Mouse (Mus musculus) heart, postnatal 14 days (tissue): Measurements from ENCODE around the gene Dalrd3. TPM values are rescaled to one million over a fixed set of nuclear protein-coding genes. Genes with fewer than 3 reads are reported as not detected.

Experiments
- DNase-seq, 2 experiments: peaks; one replicate each; pipeline ENCODE4 v3.0.0; 2021 to 2022
- intact Hi-C: fragments of 180-260 bp; cut with DNase I; formaldehyde crosslinking; loops from one replicate; pipeline ENCODE4 v1.15.1; 2025
- total RNA-seq, 2 experiments: library from RNA; stranded (reverse); gene quantifications; 2 replicates each; pipeline ENCODE4 v1.2.3; 2021

The Dalrd3 gene
- total RNA-seq, 2 experiments from 2014 or later = 18.7 to 21.4 TPM

DNA sequence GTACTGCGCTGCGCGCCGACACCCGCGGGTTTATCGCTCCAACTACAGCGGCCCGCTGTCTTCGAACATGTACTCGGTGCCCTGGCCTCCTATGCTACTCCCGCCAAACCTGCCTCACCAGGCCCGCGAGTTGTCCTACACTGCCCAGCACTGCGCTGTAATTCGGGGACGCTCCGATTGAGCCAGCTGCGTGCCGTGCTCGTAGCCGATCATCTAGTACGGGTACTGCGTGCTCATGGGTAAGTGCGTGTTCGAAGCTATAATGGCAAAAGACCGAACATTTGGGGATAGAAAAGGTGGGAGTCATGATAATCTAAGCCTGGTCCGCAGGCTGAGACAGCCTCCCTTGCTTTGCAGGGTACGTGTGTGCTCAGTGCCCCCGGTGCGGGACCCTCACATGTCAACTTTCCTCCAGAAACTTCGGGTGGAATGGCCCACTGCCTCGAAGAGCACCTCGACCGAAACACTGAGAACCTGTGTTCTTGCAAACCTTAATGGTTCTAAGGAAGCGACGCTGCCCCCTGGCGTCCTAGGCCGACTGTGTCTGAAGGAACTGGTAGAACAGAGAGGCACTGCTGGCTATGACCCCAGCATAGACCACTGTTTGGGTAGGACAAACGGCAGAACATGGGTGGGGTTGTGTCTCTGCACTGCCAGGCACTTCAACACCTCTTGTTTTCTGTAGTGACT, 666 bp downstream of the Dalrd3 start:
- peak; percentile 76 to 84 for DNase-seq
- intact Hi-C loops = no loop called here

DNA sequence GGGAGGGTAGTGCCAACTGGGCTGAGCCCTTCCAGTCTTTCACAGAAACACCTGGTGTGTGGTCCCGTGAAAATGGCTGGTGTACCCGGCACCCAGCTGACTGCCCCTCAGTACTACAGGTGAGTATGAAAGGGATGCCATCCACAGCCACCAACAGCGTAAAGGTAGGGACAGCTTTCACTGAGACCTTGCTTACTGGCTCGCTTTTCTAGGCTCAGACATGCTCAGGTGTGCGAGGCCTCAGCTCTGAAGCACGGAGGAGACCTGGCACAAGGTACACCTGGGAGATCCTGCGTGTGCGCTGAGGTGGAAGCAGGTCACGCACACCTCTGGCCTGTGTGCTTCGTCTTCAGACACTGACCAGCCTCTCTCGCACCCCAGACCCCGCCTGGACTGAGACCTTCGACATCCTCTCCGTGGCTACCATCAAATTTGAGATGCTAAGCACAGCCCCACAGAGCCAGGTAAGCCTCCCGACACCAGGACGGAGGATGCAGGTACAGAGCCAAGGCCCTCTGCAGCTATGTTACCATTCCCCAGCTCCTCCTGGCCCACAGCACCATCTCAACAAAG, 1.8 kb downstream of the Dalrd3 start:
- no peak for DNase-seq
- intact Hi-C loops = no loop called here

GRCm38 (mm10) chr9:108572321-108572720, 2.6 kb downstream of the Dalrd3 start:
- DNase-seq = no peak
- intact Hi-C loops = loop anchor here (2.0 kb wide), 1 partner anchor 22 kb away; no protein-coding TSS in a partner anchor

DNA sequence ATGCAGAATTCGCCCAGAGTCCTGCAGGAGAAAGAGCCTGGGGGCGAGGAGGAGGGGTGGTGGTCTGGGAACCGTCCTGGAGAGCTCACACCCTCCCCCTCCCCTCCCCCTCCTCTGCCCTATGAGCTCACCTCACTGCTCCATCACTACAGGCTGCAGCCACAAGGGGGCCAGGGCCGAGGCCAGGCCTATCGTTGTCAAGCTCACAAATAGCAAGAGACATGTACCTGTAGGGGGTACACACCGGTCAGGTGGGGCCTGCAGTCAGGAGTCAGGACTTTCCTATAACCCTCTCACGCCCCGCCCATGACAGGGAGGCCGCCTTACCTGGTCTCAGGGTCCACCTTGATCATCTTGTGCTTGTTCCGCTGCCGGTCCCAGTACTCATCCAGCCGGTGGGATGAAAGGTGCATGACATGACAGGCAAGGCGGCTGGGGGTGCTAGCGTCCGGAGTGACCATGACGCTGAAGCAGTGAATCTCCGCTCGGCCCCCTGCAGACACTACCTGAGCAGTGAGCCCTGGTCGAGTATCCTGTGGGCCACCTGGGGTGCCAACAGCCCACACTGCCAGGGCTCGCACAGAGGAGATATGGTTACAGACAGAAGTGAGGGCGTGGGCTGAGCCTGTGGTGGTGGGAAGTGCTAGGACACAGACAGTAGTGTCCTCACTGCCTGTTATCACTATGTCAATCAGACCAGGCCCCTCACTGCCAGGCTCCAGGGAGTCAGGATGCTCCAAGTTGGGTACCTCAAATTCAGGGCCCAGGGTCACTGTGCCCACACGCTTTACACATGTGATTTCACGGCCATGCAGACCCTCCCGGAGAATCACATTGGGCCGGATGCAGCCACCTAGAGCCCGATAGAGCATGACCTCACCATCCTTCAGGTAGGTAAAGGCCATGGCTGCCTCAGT, 4.3 kb downstream of the Dalrd3 start:
- intact Hi-C loops = loop anchor here (2.0 kb wide), 1 partner anchor 21 kb away; no protein-coding TSS in a partner anchor
- DNase-seq = peak; percentile 49 to 76

GRCm38 (mm10) chr9:108574921-108575320, 5.2 kb downstream of the Dalrd3 start:
- DNase-seq = no peak
- intact Hi-C loops = no loop called here

DNA sequence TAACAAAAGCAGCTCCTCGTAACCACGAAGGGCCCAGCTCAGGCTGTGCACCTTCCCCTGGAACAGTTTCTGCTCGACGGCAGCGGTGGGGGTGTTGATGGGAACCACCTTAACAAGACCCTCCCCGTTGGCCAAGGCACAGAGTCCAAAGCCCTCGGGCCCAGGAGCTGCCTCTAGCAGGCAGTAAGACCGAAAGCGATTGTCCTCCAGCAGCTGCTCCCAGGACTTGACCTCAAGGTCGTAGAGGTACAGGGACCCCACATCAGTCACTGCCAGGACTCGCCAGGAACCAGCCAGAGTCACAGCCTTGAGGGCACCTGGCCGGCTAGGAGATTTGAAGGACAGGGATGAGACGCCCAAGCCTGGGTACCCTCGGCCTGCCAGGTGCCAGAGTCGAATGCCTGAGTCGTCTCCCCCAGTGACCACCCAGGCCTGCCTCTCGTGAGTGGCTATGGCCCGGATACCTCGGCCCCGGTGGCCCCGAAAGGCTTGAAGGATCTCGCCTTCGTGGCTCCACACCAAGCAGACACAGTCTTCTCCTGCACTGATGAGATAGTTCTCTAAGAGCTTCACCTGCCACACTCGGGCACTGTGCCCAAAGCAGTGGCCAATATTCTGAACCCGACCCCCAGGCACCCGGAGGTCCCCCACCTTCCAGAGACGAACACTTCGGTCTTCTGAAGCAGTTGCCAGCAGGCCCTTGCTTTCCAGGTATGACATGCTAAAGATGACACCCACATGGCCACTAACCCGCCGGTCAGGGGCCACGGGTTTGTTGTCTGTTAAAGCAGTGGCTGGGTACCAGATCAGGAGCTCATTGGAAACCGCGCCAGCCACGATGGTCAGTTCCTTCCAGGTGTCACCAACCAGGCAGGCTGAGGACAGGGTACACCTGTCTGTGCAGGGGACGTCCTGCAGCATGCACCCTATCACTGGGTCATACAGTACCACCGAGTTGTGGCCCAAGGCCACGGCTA, 5.9 kb downstream of the Dalrd3 start:
- intact Hi-C loops = no loop called here

GRCm38 (mm10) chr9:108577025-108577424, 7.3 kb downstream of the Dalrd3 start:
- no peak for DNase-seq
- intact Hi-C loops = no loop called here

More for the DNA sequence above, 5.9 kb downstream of the Dalrd3 start:
- no peak for DNase-seq

- DNase-seq = peak; percentile 54 to 71
- intact Hi-C loops = no loop called here
Observed at GRCm38 (mm10) chr9:108577934-108578544, 8.4 kb downstream of the Dalrd3 start.

DNA sequence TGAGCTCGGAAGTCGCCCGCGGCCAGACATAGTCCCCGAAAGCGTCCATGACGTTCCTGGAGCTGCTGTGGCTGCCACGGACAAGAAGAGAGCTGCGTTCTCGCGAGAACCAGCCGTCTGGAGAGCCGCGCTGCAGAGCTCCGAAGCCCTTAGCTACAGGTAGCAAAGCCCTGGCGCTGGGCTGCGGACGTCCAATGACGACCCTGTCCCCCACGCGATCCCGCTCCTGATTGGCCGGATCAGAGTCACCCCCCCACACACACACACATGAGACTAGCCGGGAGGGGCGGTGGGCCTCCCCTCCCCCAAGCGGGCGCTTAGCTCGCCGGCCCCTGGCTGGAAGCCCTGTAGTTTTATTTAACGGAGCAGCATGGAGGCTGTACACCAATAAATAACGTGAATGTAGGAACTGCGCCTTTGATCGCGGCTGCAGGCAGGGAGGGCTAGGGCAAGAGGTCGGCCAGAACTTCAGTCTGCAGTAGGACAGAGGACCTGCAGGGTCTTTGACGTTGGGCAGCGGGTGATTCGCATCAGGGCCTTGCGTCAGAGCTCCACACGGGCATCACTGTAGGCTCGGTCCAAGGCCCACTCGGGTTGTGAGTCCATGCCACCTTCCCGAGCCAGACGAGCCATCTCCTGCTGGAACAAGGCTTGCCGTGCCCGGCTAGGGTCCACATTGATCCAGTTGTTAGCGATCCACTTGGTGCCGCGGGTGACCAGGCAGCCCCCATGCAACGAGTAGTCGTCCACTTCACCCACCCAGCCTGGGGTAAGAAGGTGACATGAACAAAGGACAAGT, 9.1 kb downstream of the Dalrd3 start, which contains the start of gene Wdr6:
TSS of gene Wdr6 (minus strand) at position 195 of the 799 bp plus-strand sequence.
- DNase-seq = peak; percentile 90 to 91
- intact Hi-C loops = no loop called here

DNA sequence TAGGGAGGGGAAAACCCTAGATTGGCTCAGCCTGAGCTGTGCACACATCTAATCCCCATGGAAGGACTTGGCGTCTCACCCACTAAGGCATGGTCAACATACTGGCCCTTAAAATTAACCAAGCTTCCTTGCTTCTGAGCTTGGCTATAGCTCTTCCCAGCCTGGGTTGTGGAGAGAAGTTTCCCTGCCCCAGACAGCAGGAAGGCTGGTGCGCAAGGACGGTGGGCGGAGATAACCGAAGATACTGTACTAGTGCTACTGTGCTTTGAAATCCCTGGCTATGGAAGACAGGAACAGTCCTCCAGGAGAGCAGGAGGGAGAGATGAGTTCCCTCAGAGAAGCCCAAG, 9.6 kb downstream of the Dalrd3 start:
- intact Hi-C loops = no loop called here
- DNase-seq = no peak

- DNase-seq = peak; percentile 75 to 83
Observed at GRCm38 (mm10) chr9:108587571-108588180, 18.0 kb downstream of the Dalrd3 start.

DNA sequence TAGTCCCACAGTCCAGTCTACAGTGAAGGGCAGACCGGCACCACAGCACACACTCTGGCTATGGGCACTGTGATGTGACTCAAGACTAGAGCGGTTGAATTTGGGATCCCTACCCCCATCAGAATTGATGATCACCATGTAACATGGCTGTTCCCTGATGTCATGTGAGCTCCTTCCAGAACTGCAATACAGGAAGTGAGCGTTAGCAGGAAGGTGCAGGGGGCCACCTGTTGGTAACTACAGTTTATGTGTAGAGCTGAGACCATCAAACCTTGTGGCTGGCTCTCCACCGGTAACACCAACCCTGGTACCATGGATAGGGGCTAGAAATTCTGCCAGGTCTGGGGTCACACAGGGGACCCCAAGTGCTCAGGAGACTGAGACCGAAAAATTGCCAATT, 19.5 kb downstream of the Dalrd3 start:
- DNase-seq = no peak
- intact Hi-C loops = no loop called here

More at GRCm38 (mm10) chr9:108587571-108588180, 18.0 kb downstream of the Dalrd3 start:
- intact Hi-C loops = no loop called here

- intact Hi-C loops = no loop called here
- DNase-seq = no peak
Observed at GRCm38 (mm10) chr9:108591462-108591861, 21.8 kb downstream of the Dalrd3 start.

- intact Hi-C loops = loop anchor here (2.0 kb wide), 1 partner anchor 22 kb away; no protein-coding TSS in a partner anchor
- DNase-seq = no peak
Observed at GRCm38 (mm10) chr9:108594354-108594753, 24.7 kb downstream of the Dalrd3 start.

DNA sequence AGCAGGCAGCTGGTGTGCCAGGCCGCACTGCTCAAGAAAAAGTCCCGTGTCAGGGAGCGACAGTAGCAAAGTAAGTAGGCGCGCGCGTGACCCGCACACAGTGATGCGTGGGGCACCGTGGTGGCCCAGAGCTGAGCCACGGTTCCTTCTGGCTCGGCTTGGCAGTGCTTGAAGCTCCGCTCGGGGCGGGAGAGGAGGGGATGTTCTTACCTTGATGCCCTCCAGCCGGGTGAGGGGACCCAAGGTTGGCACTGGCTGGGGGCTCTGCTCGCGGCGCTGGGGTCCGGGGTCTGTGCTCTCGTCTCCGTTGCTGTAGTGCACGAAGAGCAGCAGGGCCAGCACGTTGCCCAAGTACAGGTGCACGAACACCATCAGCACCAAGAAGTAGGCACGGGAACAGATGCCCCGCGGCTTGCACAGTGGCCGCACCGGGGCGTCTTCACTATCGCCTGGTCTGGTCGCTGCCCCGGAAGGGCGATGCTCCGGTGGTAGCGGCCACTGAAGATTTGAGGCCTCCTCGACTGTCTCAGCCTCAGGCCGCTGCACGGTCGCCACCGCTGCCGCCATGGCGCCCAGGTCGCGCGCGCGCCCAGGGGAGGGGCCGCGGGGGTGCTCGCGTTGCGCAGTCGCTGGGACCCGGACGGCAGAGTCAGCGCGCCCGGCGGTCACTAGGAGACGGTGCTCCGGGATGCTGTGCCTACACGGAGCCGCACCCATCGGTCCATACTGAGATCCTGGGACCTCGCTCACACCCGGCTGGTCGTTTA, 27.5 kb downstream of the Dalrd3 start, which contains the start of gene P4htm:
TSS of gene P4htm (minus strand) at position 670 of the 767 bp plus-strand sequence.
- intact Hi-C loops = loop anchor here (5.0 kb wide), 1 partner anchor 50 kb away; the partner anchor contains the start of gene Arih2
- peak; percentile 78 to 79 for DNase-seq

GRCm38 (mm10) chr9:108599021-108599566, 29.4 kb downstream of the Dalrd3 start:
- intact Hi-C loops = loop anchor here (5.0 kb wide), 1 partner anchor 48 kb away; the partner anchor contains the start of gene Arih2
- no peak for DNase-seq

DNA sequence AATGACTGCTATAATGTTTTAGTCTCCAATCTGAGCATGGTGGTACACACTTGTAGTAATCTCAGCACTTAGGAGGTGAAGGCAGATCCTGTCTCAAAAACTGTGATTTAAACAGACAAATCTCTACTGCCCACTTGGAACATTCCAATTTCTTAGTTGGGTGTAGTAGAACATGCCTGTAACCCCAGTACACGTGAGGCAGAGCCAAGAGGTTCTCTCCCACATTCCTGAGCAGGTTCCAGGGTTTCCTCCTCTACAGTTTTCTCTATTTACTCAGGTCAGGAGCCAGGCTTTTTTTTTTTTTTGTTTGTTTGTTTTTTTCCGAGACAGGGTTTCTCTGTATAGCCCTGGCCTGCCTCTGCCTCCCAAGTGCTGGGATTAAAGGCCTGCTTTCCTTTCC, 30.3 kb downstream of the Dalrd3 start:
- DNase-seq = no peak
- intact Hi-C loops = no loop called here
